Mouse (Mus musculus): ENCODE data around the gene Gm21319.
"Not testable (repeated sequence)": the region's sequence is repeated elsewhere in the genome, so short reads cannot be mapped to it uniquely, and the experiment has no call there.

Gm21319 gene

DNA sequence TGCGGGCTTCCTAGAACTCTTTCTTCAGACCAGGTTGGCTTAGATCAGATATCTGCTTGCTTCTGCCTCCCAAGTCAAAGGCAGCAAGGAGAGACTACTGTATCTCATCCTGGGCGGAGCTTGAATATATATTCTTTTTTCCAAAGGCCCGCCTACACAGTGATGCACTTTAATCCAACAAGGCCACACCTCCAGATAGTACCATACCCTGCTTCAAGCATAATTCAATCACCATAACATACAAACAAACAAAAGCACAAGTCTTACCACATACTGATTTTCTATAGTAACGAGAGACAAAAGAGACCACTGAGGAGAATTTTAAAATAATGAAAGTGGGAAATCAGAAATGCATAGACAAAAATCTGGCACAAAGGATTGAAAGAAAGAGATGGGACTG lies at the start of gene Gm21319:
Gene Gm21319 (minus strand): TSS at position 101 of the 400 bp plus-strand sequence.
- DNase-seq (ENCODE audit: low spot score in 2 of 2) = not testable (repeated sequence)

DNA sequence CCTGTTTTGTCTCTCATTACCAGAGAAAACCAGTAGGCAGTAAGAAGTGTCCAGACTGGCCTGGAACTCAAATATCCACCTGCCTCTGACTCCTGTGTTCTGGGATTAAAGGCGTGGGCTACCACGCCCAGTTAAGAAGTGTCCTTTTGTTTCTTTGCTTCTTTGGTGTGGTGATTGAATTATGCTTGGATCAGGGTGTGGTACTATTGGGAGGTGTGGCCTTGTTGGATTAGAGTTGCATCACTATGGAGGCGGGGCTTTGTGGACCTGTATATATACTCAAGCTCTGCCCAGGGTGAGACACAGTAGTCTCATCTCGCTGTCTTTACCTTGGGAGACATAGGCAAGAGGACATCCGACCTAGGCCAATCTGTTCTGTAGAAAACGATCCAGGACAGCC lies 40.7 kb upstream of the Gm21319 start, which contains the start of gene BB287469:
Gene BB287469 (plus strand): TSS at position 301 of the 400 bp plus-strand sequence.
- DNase-seq (ENCODE audit: low spot score in 2 of 2) = not testable (repeated sequence)

DNA sequence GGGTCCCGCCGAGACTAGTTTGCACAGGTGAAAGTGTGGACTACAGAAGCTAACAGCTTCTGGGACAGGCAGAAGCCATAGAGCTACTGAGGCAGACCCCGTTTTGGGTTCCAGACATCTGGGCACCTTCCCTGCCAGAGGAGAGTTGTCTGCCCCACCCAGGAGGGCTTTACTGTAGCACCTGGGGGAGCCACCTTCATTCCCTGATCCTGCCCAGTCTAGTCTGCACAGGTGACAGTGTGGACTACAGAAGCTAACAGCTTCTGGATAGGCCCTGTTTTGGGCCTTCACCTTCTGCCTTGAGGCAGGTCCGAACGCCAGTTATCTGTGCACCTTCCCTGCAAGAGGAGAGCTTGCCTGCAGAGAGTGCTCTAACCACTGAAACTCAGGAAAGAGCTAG lies 22.4 kb upstream of the Gm21319 start:
- not testable (repeated sequence) for DNase-seq (ENCODE audit: low spot score in 2 of 2)

DNA sequence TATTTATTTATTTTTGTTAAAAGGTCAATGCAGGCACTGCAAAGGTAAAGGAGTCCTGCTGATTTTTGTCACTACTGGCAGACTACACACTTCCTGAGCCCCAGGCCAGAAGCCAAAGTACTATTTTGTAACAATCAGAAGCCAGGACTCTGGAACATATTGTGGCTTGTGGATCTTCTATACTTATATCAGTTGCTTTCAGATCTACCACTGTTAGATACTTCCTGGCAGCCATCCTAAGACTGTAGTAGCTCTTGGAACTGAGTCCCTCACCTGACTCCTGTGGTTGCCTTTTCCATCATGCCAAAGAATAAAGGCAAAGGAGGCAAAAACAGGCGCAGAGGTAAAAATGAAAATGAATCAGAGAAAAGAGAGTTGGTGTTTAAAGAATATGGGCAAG lies 19.7 kb upstream of the Gm21319 start, which contains the start of gene Gm21936:
Gene Gm21936 (plus strand): TSS at position 301 of the 400 bp plus-strand sequence.
- DNase-seq (ENCODE audit: low spot score in 2 of 2) = not testable (repeated sequence)
